Mouse (Mus musculus): ENCODE data around the gene Ubtf. TPM values are rescaled to one million over a fixed set of nuclear protein-coding genes. Genes with fewer than 3 reads are reported as not detected.

The Ubtf gene
- polyA plus RNA-seq, 2 experiments from 2014 or later, result 37.4 to 49.6 TPM

DNA sequence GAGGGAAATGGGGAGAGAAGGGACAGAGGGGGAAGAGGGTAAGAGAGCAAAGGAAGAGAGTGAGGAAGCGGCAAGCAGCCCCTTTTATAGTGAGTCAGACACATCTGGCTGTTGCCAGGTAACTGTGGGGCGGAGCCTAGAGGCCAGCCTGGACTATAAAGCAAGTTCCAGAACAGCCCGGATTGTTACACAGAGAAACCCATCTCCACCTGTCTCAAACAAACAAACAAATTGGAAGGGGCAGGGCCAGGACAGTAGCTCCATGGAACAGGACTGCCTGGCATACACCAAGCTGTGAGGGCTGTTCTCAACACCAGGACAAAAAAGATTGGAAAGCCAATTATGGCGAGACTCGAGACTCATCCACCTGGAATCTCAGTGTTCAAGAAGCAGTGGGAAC, 27.4 kb upstream of the Ubtf start:
- ATAC-seq, result no peak

DNA sequence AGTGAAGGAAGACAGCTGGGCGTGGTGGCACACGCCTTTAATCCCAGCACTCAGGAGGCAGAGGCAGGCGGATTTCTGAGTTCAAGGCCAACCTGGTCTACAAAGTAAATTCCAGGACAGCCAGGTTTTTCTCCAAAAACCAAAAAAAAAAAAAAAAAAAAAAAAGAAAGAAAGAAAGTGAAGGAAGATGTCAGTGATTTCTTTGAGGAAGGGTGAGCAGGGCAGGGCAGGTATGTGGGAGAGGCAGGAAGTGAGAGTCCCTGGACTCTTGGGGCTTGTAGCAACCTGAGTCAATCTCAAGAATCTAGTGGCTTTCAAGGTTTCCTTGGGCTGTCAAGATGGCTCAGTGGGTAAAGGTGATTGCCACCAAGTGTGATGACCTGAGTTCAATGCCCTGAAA, 24.9 kb upstream of the Ubtf start:
- no peak for ATAC-seq

GRCm38 (mm10) chr11:102342742-102343141, 23.2 kb upstream of the Ubtf start:
- ATAC-seq, result no peak

GRCm38 (mm10) chr11:102341101-102341500, 21.6 kb upstream of the Ubtf start:
- ATAC-seq, result no peak

DNA sequence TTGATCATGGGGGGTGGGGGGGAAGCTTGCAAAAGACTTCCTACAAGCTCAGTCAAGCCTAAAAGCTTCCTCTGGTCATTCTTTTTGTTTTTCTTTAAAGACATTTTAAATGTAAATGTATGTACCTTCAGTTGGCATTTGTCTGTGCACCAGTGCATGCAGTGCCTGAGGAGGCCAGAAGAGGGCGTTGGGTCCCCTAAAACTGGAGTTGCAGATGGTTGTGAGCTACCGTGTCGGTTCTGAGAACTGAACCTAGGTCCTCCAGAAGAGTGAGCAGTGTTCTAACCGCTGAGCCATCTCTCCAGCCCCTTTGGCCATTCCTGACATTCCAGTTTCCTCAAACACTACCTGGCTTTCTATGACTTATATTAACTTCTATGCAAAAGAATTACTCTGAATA, 20.1 kb upstream of the Ubtf start:
- no peak for ATAC-seq

DNA sequence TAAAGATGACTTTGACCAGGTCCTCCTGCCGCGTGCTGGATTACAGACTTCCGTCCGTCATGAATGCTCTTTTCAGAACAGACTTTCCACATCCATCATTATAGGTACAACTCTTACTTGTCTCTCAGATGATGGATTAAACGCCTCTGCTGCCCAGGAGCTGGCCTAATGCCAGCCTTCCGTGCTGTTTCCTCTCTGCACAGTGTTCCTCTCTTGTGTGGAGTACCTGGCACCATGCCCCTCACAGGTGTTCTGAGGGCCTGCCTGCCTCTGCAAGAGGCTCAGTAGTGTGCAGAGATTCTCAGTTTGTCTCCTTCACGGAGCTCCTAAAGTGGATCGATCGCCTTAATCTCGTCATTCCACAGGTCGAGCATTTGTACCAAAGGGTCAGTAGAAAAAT, 19.7 kb upstream of the Ubtf start:
- ATAC-seq, result no peak

- ATAC-seq, result no peak
These were observed 19.0 kb upstream of the Ubtf start for GRCm38 (mm10) chr11:102338561-102338960.

DNA sequence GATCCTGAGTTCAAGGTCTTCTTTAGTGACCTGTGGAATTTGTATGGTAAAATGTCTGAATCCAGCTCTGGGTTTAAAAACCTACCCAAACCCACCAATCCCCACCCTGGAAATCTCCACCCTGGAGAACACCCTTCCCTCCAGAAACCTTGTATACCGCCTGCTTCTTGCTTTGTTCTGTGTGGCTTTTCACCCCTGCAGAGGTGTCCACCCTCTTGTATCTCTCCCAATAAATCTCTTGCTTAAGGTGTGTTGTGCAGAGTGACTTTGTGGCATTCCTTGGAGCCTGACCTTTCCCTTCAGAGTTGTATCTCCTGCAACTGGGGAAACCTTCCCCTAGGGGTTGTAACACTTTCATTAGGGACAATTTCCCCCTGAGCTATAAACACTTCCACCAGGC, 18.4 kb upstream of the Ubtf start:
- no peak for ATAC-seq

DNA sequence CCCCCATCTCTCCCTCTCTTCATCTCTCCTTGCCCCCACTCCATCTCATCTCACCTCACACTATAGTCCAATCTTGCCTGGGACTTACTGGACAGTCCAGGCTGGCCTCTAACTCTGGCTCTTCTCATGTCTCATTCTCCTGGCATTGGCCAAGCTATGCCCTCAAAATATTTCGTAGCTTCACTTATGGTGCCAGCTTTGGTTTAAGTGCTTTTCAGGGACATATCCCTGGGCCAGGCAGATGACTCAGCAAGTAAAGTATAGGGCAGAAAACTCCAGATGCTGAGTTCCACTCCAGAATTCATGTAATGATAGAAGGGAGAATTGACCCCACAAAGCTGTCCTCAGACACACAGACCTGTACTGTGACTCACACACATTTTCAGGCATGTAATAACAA, 16.6 kb upstream of the Ubtf start:
- ATAC-seq, result no peak

DNA sequence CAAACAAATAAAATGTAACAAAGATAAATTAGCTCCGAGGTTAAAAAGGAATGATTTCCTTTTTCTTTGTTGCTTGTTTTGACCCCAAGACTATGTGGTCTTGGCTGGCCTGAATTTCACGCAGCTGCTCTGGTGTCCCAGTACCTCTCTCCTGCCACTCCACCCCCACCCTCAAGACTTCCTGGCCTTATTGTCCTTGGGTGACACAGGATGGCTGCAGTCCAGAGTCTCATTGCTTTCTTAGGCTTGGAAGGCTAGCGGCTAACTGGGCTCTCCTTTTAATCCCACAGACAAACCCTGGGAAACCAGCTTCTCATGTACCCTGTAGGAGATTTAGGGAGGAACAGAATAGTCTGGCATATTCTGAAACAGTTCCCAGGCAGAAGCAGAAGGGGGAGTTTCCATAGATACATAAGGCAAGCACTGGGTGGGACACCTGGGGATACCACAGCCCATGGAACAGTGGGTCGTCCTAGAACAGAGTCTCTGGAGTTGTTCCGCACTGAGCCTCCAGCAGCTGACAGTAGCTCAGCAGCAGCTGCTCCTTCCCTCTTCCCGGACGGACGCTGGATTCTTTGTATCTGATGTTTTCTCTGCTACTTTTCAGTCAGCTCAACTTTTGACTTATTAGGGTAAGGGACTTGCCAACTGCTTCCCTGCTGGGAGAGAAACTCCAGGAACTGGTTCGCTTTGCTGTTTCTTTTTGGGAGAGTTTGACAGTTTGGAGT, 15.6 kb upstream of the Ubtf start:
- ATAC-seq, result no peak

GRCm38 (mm10) chr11:102334010-102334409, 14.5 kb upstream of the Ubtf start:
- no peak for ATAC-seq

GRCm38 (mm10) chr11:102333061-102333460, 13.5 kb upstream of the Ubtf start:
- ATAC-seq, result no peak

- no peak for ATAC-seq
These were observed 12.3 kb upstream of the Ubtf start for GRCm38 (mm10) chr11:102331806-102332205.

- no peak for ATAC-seq
These were observed 10.5 kb upstream of the Ubtf start for GRCm38 (mm10) chr11:102330039-102330438.

GRCm38 (mm10) chr11:102329518-102329917, 10.0 kb upstream of the Ubtf start:
- ATAC-seq, result no peak

DNA sequence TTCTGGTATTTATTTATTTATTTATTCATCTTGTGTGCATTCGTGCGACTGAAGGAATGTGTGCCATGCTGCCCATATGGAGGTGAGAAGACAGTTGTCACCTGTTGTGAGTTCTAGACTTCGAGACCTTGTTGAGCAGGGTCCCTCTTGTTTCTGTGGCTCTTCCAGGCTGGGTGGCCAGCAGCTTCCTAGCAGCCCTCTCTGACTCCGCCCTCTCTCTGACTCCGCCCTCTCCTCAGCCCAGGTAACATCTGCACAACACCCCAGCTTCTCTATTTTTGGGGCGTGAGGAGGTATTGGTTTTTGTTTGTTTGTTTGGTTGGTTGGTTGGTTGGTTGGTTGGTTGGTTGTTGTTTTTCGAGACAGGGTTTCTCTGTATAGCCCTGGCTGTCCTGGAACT, 8.3 kb upstream of the Ubtf start:
- ATAC-seq, result no peak

DNA sequence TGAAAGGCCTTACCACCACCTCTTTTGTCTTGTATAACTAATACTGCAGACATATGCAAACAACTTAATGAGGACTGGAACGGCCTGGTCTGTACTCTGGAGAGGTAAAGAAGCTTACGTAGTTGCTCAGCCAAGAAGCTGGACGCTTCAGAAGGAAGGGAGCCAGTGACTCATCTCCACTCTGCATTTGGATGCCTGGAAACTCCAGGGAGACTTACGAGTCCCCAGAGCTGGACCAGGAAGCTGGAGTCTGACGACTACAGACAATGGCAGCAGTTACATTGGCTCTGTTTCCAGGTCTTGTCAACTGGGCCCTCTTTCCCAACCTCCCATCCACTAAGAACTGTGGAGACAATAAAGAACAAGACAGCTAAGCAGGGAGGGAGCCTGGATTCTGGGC, 7.7 kb upstream of the Ubtf start:
- ATAC-seq, result no peak

- no peak for ATAC-seq
These were observed 4.0 kb upstream of the Ubtf start for GRCm38 (mm10) chr11:102323516-102323915.

DNA sequence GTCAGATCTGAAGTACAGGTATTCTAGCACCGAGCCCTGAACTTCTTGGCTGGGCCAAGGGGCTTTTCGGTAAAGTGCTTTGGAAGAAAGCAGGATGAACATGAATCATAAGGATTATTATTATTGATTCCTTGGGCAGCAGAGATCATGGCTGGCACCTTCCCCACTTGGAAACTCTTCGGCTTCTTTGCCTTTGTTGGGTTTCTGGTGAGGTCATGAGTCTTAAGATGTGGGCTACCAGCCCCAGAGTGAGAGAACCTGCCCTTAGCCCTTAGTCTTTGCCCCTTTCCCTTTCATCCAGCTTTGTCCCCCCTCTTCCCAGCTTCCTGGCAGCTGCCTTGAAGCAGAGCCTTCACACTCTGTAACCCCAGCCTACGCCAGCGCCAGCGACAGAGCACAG, 2.4 kb upstream of the Ubtf start:
- no peak for ATAC-seq

DNA sequence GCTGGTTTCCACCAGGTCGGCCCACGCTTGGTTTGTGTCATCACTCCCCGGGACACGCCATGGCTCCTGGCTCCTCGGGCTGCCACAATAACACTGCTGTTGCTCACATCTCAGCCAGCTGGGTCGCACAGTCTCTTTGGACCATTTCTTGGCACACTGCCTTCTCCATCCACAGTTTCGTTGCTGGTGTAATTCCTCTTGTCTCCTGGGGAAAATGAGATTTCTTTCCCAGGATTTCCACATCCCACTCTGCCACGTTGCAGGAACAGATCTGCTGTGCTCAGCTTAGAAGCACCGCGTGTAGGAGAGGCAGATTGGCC, 1.1 kb upstream of the Ubtf start:
- no peak for ATAC-seq

- ATAC-seq, result peak; percentile 24
These were observed 571 bp upstream of the Ubtf start for GRCm38 (mm10) chr11:102319941-102320685.

- no peak for ATAC-seq
These were observed 749 bp downstream of the Ubtf start for GRCm38 (mm10) chr11:102318576-102319409.

DNA sequence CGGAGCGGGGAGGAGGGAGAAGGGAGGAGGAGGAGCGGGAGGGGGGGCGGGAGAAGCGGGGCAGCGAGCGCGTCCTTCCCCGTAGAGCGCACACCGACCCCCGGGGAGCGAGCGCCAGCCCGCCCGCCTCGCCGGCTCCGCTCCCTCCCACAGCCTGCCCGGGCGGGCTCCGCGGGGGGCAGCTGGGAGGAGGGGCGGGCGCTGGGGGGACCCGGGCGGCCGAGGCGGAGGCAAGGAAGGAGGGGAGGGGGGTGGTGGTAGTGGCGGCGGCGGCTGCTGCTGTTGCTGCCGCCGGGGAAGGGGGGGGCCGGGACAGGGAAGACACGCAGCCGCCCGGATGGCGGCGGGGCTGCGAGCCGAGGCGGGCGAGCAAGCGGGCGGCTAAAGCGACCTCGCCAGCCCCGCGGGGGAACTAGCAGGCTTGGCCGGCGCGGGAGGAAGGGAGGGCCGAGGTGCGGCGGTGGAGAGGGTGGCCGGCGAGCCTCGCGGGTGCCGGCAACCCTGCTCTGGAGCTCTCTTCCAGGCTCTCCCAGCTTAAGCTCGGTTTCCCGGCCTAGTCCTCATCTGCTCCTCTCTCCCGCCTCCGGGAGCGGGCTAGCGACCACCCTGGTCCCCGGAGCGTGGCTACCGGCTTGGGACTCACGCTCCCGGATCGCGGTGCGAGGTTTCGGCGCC, 1.5 kb downstream of the Ubtf start:
- ATAC-seq, result no peak

All from activated CD4-positive, CD25-positive, alpha-beta regulatory T cell, adult 4 months (primary cell).